Mouse (Mus musculus) megakaryocyte, embryonic 14.5 days (primary cell): ENCODE results near the gene 1110004F10Rik. TPM values are rescaled to one million over a fixed set of nuclear protein-coding genes. Genes with fewer than 3 reads are reported as not detected.

Source experiments
- H3K27me3 ChIP-seq: replicated peaks from 2 replicates; pipeline ENCODE3; 2012; ENCODE audit warnings: inconsistent platforms
- H3K36me3 ChIP-seq: replicated peaks from 2 replicates; pipeline ENCODE3; 2012; ENCODE audit warnings: low read length, inconsistent platforms, mixed read lengths
- H3K4me1 ChIP-seq: 2 replicates; pipeline ENCODE4 v1.6.1; 2012; ENCODE audit warnings: inconsistent platforms
- H3K4me3 ChIP-seq: replicated peaks from 2 replicates; pipeline ENCODE3; 2012; ENCODE audit warnings: moderate library complexity, mild to moderate bottlenecking, inconsistent platforms
- H3K9me3 ChIP-seq: 2 replicates; pipeline ENCODE4 v1.6.1; 2012; ENCODE audit warnings: inconsistent platforms
- FLI1 ChIP-seq: IDR thresholded peaks from 2 replicates; pipeline ENCODE4 v1.6.1; 2012; ENCODE audit warnings: low read length, inconsistent platforms, mixed read lengths
- GATA1 ChIP-seq: IDR thresholded peaks from 3 replicates; pipeline ENCODE4 v1.6.1; 2012; ENCODE audit warnings: mixed read lengths, low read length, inconsistent platforms, borderline replicate concordance
- polyA plus RNA-seq: library from polyadenylated mRNA; stranded (reverse); fragments of >175 nt; gene quantifications from 2 replicates; pipeline ENCODE4 v1.2.3, GENCODE M21; 2012; ENCODE audit warnings: low replicate concordance; ENCODE audit not compliant: insufficient read depth

Gene 1110004F10Rik
- polyA plus RNA-seq, 1 experiment = 59.4 TPM

- peaks cover 21% of the 10 kb centered on the region for H3K27me3 ChIP-seq
- H3K4me1 ChIP-seq = 0 out of 2 replicates have a peak, but pooled peaks cover 2% of the 10 kb centered on the region
- H3K4me3 ChIP-seq = no peak overlapping the region
- H3K36me3 ChIP-seq = no peaks in the 10 kb centered on the region
- TF ChIP-seq FLI1 = no peak
- TF ChIP-seq GATA1 = no peak
- peaks cover 8% of the 10 kb centered on the region for H3K9me3 ChIP-seq
Observed at GRCm38 (mm10) chr7:116120737-116121136, 81.5 kb downstream of the 1110004F10Rik start.

DNA sequence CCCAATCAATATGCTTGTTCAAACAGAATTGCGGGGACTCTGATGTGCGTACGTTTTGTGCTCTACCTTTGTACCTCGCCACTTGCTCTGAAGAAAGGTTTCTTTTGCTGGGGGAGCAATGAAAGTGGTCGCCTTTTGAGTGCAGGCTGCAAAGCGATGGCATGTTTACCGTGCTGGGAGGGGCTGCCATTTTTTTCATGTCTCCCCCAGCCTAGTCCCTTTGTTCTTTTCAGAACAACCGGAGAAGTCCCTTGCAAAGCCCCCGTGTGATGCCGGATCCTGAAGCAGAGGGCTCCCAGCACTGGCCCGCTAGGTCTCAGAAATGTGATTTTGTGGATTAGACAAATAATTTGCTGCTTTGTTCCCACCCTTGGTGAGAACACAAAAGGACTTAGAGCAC is 82.0 kb downstream of the 1110004F10Rik start:
- Histone ChIP-seq H3K4me3 (no peak overlapping the region), H3K9me3 (peaks cover 8% of the 10 kb centered on the region), H3K4me1 (0 out of 2 replicates have a peak, but pooled peaks cover 2% of the 10 kb centered on the region), H3K36me3 (no peaks in the 10 kb centered on the region), H3K27me3 (peaks cover 23% of the 10 kb centered on the region)
- TF ChIP-seq GATA1 (no peak), FLI1 (no peak)

DNA sequence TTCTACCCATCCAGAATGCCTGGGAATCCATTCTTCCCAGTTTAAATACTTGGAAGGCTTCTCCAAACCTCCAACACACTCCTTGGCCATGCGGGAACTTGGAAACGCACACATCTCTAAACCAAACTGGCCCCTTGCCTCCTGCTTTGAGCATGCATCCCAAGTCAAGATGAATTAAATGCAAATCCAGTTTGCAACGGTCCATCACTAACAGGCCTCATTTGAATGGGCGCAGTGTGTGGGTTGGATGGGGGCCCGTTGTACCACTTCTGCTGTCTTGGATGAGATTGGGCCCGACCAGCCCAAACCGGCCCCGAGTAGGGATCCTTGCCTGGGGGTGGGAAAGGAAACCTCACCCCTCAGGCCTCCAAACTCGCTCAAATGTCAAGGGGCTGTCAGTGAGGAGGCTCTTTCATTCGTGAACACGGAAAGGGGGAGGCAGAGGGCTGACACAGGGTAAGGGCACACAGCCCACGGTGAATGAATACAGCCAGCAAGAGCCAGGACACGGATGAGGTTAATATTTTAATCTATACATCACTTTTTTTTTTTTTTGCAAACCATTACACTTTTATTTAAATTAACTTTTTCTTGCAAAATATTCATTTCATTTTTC is 83.9 kb downstream of the 1110004F10Rik start:
- H3K27me3 ChIP-seq = peaks cover 32% of the 10 kb centered on the region
- no peak overlapping the region for H3K4me3 ChIP-seq
- TF ChIP-seq FLI1 (no peak), GATA1 (no peak)
- H3K4me1 ChIP-seq = peaks cover 16% of the 10 kb centered on the region
- H3K36me3 ChIP-seq = no peaks in the 10 kb centered on the region
- H3K9me3 ChIP-seq = peaks cover 8% of the 10 kb centered on the region

DNA sequence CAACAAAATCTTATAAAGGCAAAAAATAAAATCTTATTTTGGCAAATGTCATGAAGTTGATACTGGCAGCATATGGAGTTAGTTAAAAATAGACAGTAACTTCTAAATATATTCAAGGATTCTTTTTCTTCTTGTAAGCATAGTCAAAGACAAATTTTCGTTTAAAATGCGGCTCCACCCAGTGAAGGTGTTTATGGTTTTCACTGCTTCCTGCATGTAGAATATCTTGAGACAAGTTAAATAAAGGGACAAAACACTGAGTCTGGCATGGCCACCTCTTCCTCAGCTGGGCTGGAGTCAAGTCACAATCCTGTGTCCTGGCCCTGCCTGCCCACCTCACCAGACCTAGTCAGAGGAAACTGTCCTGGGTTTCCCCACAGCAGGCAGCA is 84.4 kb downstream of the 1110004F10Rik start:
- Histone ChIP-seq H3K27me3 (peaks cover 35% of the 10 kb centered on the region), H3K9me3 (peaks cover 8% of the 10 kb centered on the region), H3K4me3 (no peak overlapping the region), H3K4me1 (peaks cover 21% of the 10 kb centered on the region), H3K36me3 (no peaks in the 10 kb centered on the region)
- no peak for TF ChIP-seq GATA1
- TF ChIP-seq FLI1 = no peak

GRCm38 (mm10) chr7:116124057-116124456 is 84.9 kb downstream of the 1110004F10Rik start:
- Histone ChIP-seq H3K4me1 (peaks cover 26% of the 10 kb centered on the region), H3K9me3 (peaks cover 8% of the 10 kb centered on the region), H3K4me3 (no peak overlapping the region), H3K27me3 (peaks cover 35% of the 10 kb centered on the region), H3K36me3 (no peaks in the 10 kb centered on the region)
- no peak for TF ChIP-seq FLI1
- no peak for TF ChIP-seq GATA1

GRCm38 (mm10) chr7:116125671-116126070 is 86.5 kb downstream of the 1110004F10Rik start:
- Histone ChIP-seq H3K4me1 (peaks cover 36% of the 10 kb centered on the region), H3K27me3 (peaks cover 35% of the 10 kb centered on the region)
- no peak for TF ChIP-seq GATA1
- TF ChIP-seq FLI1 = no peak

GRCm38 (mm10) chr7:116127052-116127451 is 87.9 kb downstream of the 1110004F10Rik start:
- peaks cover 32% of the 10 kb centered on the region for H3K27me3 ChIP-seq
- no peaks in the 10 kb centered on the region for H3K36me3 ChIP-seq
- TF ChIP-seq FLI1 = no peak
- no peak for TF ChIP-seq GATA1
- H3K9me3 ChIP-seq = no peaks in the 10 kb centered on the region
- H3K4me1 ChIP-seq = peaks cover 45% of the 10 kb centered on the region
- no peak overlapping the region for H3K4me3 ChIP-seq

More at GRCm38 (mm10) chr7:116125671-116126070, 86.5 kb downstream of the 1110004F10Rik start:
- H3K36me3 ChIP-seq = no peaks in the 10 kb centered on the region
- H3K4me3 ChIP-seq = no peak overlapping the region
- H3K9me3 ChIP-seq = no peaks in the 10 kb centered on the region

DNA sequence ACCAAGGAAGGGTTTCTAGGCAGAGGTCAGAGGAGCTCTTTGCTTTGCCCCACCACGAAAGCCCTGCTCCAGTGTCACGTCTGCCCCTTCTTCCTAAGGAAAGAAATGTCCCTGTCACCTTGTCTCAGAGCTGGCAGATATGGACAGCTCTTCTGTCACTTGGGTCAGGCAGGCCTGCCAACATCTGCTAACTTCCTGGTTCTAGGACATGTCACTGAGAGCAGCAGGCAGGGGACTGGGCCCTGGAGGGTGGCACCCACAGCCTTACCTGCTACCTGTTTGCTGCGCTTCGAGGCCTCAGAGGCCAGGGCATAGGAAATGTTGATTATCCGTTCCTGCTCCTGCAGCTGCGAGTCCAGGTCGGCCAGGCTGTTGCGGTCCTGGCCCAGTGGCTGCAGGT is 89.1 kb downstream of the 1110004F10Rik start:
- H3K27me3 ChIP-seq = peaks cover 32% of the 10 kb centered on the region
- TF ChIP-seq FLI1 (no peak), GATA1 (no peak)
- H3K4me3 ChIP-seq = peak overlapping the region; percentile 40
- H3K4me1 ChIP-seq = peaks cover 49% of the 10 kb centered on the region
- no peaks in the 10 kb centered on the region for H3K9me3 ChIP-seq
- no peaks in the 10 kb centered on the region for H3K36me3 ChIP-seq

DNA sequence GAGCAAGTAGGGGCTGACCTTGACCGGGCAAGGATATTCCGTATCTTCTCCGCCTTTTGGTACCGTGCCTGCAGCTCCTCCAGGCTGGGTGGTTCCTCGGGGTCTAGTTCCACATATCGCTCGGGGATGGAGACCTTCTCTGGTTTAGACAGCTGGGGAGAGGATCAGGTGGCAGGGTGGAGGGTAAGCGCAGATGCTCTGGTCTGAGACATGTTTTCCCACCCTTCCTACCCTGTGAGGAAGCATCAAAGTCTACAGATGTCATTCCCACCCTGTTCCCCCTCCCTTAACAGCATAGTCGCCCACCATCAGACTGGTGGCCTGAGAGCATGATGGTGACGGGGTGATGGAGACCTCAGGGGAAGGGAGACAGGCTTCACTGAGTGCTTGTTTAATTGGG is 90.2 kb downstream of the 1110004F10Rik start:
- H3K4me1 ChIP-seq = peaks cover 49% of the 10 kb centered on the region
- H3K9me3 ChIP-seq = no peaks in the 10 kb centered on the region
- no peaks in the 10 kb centered on the region for H3K36me3 ChIP-seq
- TF ChIP-seq FLI1 (no peak), GATA1 (no peak)
- peaks cover 34% of the 10 kb centered on the region for H3K27me3 ChIP-seq
- no peak overlapping the region for H3K4me3 ChIP-seq

GRCm38 (mm10) chr7:116131390-116131789 is 92.2 kb downstream of the 1110004F10Rik start:
- H3K9me3 ChIP-seq = no peaks in the 10 kb centered on the region
- H3K36me3 ChIP-seq = no peaks in the 10 kb centered on the region
- peaks cover 49% of the 10 kb centered on the region for H3K4me1 ChIP-seq
- peaks cover 41% of the 10 kb centered on the region for H3K27me3 ChIP-seq
- TF ChIP-seq FLI1 = no peak
- TF ChIP-seq GATA1 = no peak
- no peak overlapping the region for H3K4me3 ChIP-seq
